Mouse (Mus musculus): ENCODE results near the gene Ccdc167. TPM values are rescaled to one million over a fixed set of nuclear protein-coding genes. Genes with fewer than 3 reads are reported as not detected.

The Ccdc167 gene
- polyA plus RNA-seq, 1 experiment from 2014 or later: 16.4 TPM

DNA sequence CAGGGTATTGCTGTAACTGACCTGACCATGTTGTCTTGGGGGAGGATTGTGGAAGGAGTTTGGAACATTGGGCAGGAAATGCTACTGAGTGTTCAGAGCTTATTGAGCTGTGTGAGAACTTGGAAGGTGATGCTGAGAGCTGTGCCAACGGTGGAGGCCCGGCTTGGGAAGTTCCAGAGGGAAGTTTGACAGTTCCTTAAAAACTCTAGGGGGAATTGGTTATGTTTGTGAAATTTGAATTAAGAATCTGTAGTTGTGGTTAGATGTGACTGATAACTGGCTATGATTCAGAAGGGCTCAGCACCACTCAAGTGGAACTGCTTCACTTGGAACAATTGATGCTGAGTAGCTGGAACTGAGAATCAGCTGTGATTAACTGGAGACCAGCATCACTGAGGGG is 45.8 kb downstream of the Ccdc167 start:
- no peak overlapping the region for H3K27ac ChIP-seq (ENCODE audit: low read depth, low read length)
- H3K9ac ChIP-seq (ENCODE audit: low read length): no peak overlapping the region
- H3K4me2 ChIP-seq (ENCODE audit: low read depth): no peak overlapping the region
- no peak for DNase-seq (ENCODE audit: low spot score)
- no peaks in the 10 kb centered on the region for H3K27me3 ChIP-seq (ENCODE audit: control insufficient read depth, insufficient read depth, low read length)
- WGBS: 95% methylated on average over 2 of the region's 2 CpGs
- H3K4me1 ChIP-seq (ENCODE audit: control insufficient read depth, insufficient read depth, low read length): no peaks in the 10 kb centered on the region
- ATAC-seq (ENCODE audit: insufficient read depth, low FRiP score, low TSS enrichment): no peak
- peaks cover 6% of the 10 kb centered on the region; the same call in 1 of the 2 replicates for H3K36me3 ChIP-seq (ENCODE audit: control insufficient read depth, insufficient read depth, low read length)
- H3K9me3 ChIP-seq (ENCODE audit: control insufficient read depth, low read length): no peaks in the 10 kb centered on the region
- H3K4me3 ChIP-seq (ENCODE audit: low read depth, low read length): no peak overlapping the region

DNA sequence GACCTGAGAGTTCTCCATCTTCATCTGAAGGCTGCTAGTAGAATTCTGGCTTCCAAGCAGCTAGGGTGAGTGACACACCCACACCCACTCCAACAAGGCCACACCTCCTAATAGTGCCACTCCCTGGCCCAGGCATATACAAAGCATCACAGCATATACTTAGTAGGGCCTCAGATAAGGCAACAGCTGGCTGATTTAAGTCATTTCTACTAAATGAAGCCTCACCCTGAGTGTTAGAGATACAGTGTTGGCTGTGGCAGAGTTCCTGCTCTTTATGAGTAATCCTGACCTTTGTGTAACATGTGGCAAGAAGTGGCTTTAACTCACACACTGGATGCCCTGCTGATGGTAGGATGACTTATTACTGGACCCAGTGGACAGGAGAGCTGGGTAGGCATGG is 46.9 kb downstream of the Ccdc167 start:
- no peak for DNase-seq (ENCODE audit: low spot score)
- ATAC-seq (ENCODE audit: insufficient read depth, low FRiP score, low TSS enrichment): no peak
- H3K9ac ChIP-seq (ENCODE audit: low read length): no peak overlapping the region
- no peak overlapping the region for H3K4me2 ChIP-seq (ENCODE audit: low read depth)
- H3K36me3 ChIP-seq (ENCODE audit: control insufficient read depth, insufficient read depth, low read length): peaks cover 4% of the 10 kb centered on the region; the same call in 1 of the 2 replicates
- no peak overlapping the region for H3K4me3 ChIP-seq (ENCODE audit: low read depth, low read length)
- H3K27ac ChIP-seq (ENCODE audit: low read depth, low read length): no peak overlapping the region
- H3K4me1 ChIP-seq (ENCODE audit: control insufficient read depth, insufficient read depth, low read length): no peaks in the 10 kb centered on the region
- no peaks in the 10 kb centered on the region for H3K27me3 ChIP-seq (ENCODE audit: control insufficient read depth, insufficient read depth, low read length)
- no peaks in the 10 kb centered on the region for H3K9me3 ChIP-seq (ENCODE audit: control insufficient read depth, low read length)

DNA sequence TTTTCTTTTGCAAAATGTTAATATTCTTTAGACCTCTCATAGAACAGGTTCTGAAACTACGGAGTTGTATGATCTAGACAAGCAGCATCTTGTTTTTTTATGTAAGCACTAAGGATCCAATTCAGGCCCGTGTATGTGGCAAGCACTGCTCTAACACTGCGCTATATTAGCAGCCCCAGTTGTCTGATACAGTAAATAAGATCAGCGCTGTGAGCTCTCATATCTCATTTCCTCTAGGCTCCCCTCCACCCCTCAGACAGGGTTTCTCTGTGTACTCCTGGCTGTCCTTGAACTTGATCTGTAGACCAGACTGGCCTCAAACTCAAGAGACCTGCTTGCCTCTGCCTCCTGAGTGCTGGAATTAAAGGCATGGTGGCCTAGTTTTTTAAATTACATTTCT is 47.8 kb downstream of the Ccdc167 start:
- Histone ChIP-seq H3K27ac (ENCODE audit: low read depth, low read length) (no peak overlapping the region), H3K4me2 (ENCODE audit: low read depth) (no peak overlapping the region), H3K36me3 (ENCODE audit: control insufficient read depth, insufficient read depth, low read length) (peaks cover 3% of the 10 kb centered on the region; the same call in 1 of the 2 replicates), H3K9ac (ENCODE audit: low read length) (no peak overlapping the region), H3K4me1 (ENCODE audit: control insufficient read depth, insufficient read depth, low read length) (no peaks in the 10 kb centered on the region), H3K4me3 (ENCODE audit: low read depth, low read length) (no peak overlapping the region), H3K27me3 (ENCODE audit: control insufficient read depth, insufficient read depth, low read length) (no peaks in the 10 kb centered on the region), H3K9me3 (ENCODE audit: control insufficient read depth, low read length) (no peaks in the 10 kb centered on the region)
- ATAC-seq (ENCODE audit: insufficient read depth, low FRiP score, low TSS enrichment) (no peak), DNase-seq (ENCODE audit: low spot score) (no peak)
- 95% methylated on average over 4 of the region's 4 CpGs for WGBS

DNA sequence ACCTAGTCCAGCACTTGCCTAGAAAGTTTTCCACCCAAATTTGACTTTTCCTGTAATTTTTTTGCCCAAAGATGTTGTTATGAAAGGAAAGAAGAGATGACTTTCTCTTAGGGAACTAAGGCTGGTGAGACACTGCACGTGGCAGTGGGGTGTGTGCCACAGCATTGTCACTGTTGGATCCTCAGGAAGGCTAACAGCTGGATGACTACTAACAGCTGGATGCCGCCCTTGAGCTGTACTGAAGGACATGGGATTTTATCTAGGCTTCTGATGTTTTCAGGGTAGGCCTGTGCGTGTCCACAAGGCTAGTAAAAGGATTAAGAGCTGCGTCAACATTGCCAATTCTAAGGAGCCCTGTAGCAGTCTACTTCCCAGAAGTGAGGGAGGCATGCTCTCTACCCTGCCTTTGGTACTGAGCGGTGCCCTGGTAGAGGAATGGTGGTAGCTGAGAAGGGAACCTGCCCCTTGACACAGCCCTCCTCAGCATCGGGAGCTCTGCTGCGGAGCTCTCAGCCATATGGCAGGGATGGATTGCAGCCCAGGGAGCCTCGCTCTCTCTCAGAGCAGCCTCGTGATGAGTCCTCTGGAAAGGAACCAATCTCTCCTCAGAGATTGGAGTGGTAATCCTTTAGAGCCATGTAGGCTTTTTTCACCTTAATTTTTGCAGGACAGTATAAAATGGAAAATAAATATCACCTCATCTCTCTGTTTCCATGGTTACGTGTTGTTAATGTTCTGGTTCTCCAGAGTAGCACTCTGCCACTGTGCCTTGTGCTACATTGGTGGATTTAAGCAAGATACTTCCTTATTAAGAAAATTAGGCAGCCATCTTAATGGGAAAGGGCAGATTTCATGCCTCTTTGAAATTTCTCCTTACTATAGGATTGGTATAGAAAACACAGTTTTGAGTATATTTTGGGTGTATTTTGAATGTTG is 48.5 kb downstream of the Ccdc167 start:
- no peak overlapping the region for H3K4me3 ChIP-seq (ENCODE audit: low read depth, low read length)
- H3K4me1 ChIP-seq (ENCODE audit: control insufficient read depth, insufficient read depth, low read length): no peaks in the 10 kb centered on the region
- no peak overlapping the region for H3K27ac ChIP-seq (ENCODE audit: low read depth, low read length)
- DNase-seq (ENCODE audit: low spot score): no peak
- H3K9me3 ChIP-seq (ENCODE audit: control insufficient read depth, low read length): no peaks in the 10 kb centered on the region
- WGBS: 85% methylated on average over 10 of the region's 10 CpGs
- H3K27me3 ChIP-seq (ENCODE audit: control insufficient read depth, insufficient read depth, low read length): no peaks in the 10 kb centered on the region
- no peak overlapping the region for H3K9ac ChIP-seq (ENCODE audit: low read length)
- ATAC-seq (ENCODE audit: insufficient read depth, low FRiP score, low TSS enrichment): no peak
- H3K36me3 ChIP-seq (ENCODE audit: control insufficient read depth, insufficient read depth, low read length): peaks cover 2% of the 10 kb centered on the region; the same call in 1 of the 2 replicates
- H3K4me2 ChIP-seq (ENCODE audit: low read depth): no peak overlapping the region

DNA sequence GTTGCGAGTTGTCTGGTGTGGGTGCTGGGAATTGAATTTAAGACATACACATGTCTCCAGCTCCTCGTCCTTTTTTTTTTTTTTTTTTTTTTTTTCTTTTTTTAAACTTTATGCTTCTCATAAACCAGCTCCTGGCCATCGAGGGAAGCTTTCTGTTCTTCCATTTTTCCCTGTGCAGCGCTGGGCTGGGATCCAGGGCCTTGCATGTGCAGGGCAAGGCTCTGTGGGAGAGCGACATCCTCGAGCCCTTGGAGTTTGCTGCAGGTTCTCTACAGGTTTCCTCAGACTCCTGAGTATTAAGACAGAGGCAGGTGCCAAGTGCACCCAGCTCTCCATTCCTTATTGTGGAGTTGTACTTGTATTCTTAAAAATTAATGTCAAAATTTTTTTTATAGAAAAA is 54.7 kb downstream of the Ccdc167 start:
- ATAC-seq (ENCODE audit: insufficient read depth, low FRiP score, low TSS enrichment) (no peak), DNase-seq (ENCODE audit: low spot score) (no peak)
- H3K9ac ChIP-seq (ENCODE audit: low read length): no peak overlapping the region
- H3K9me3 ChIP-seq (ENCODE audit: control insufficient read depth, low read length): no peaks in the 10 kb centered on the region
- peaks cover 2% of the 10 kb centered on the region; the same call in 1 of the 2 replicates for H3K36me3 ChIP-seq (ENCODE audit: control insufficient read depth, insufficient read depth, low read length)
- WGBS: 91% methylated on average over 6 of the region's 6 CpGs
- no peak overlapping the region for H3K4me3 ChIP-seq (ENCODE audit: low read depth, low read length)
- H3K27ac ChIP-seq (ENCODE audit: low read depth, low read length): no peak overlapping the region
- peaks cover 6% of the 10 kb centered on the region for H3K4me1 ChIP-seq (ENCODE audit: control insufficient read depth, insufficient read depth, low read length)
- no peaks in the 10 kb centered on the region for H3K27me3 ChIP-seq (ENCODE audit: control insufficient read depth, insufficient read depth, low read length)
- no peak overlapping the region for H3K4me2 ChIP-seq (ENCODE audit: low read depth)

DNA sequence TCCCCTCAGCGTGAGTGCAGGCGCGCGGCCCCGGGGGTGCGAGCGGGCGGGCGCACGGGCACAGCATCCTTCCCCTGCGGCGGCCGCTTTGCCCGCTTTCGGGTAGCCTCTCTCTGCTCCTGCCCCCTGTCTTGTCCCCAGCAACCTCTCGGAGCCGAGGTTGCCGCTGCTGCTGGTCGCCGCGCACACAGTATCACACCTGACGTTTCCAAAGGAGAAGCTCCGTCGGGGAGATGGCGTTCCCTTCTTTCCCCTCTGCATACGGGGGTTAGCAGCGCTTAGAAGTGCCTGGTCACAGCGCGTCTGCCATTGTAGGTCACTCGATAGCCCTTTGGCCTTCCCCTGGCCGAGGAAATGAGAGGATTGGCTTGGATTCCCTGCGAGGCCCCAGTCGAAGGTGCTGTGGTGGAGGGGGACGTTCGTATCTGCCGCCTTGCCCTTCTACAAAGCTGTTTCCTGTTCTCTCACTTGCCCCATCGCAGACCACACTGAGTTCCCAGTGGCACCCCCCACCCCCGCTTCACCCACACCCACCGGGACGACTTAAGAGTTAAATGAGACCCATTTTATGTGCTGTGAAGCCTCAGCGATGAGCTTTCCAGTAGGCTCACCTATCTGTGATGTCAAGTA is 56.0 kb downstream of the Ccdc167 start:
- Histone ChIP-seq H3K9ac (ENCODE audit: low read length) (peak overlapping the region; percentile 92), H3K4me3 (ENCODE audit: low read depth, low read length) (peak overlapping the region; percentile 85), H3K4me1 (ENCODE audit: control insufficient read depth, insufficient read depth, low read length) (peaks cover 6% of the 10 kb centered on the region), H3K27ac (ENCODE audit: low read depth, low read length) (peak overlapping the region; percentile 92), H3K4me2 (ENCODE audit: low read depth) (peak overlapping the region; percentile 93), H3K27me3 (ENCODE audit: control insufficient read depth, insufficient read depth, low read length) (no peaks in the 10 kb centered on the region), H3K9me3 (ENCODE audit: control insufficient read depth, low read length) (no peaks in the 10 kb centered on the region), H3K36me3 (ENCODE audit: control insufficient read depth, insufficient read depth, low read length) (peaks cover 2% of the 10 kb centered on the region; the same call in 1 of the 2 replicates)
- WGBS: under 1% methylated on average over 39 of the region's 41 CpGs
- peak; percentile 44 for DNase-seq (ENCODE audit: low spot score)
- ATAC-seq (ENCODE audit: insufficient read depth, low FRiP score, low TSS enrichment): peak; percentile 63

DNA sequence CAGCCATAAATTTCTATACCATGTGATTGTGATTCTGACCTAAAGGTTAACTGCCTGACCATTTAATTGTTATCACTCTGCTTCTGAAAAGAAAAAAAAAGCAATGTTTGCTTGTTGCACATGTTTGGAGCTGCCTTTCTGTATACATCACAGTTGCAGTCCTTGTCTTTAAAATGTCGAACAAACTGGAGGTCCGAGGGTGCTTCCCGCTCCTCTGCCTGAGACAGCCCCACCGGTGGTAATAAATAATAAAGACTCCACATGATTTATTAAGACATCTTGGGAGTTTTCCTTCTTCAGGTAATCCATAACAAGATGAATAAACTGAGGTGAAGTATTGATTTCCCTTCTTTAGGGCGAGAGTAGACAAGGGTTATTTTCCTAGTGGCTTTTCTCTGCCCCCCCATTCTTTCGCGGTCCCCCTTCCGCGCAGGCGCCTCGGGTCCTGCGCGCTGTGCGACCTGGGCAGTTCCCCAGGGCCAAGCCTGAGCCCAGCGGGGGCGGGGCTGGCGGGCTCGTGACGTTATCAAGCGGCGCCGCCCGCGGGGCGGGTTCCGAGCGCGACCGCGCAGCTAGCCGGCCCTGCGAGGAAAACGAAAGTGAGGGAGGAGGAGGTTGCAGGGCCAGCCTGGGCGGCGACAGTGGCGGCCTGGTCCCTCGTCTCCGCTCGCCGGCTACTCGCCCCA is 56.6 kb downstream of the Ccdc167 start, which contains the start of gene Cmtr1:
TSS of gene Cmtr1 (plus strand) at position 520 of the 686 bp plus-strand sequence.
- under 1% methylated on average over 41 of the region's 41 CpGs for WGBS
- peak; percentile 97 for DNase-seq (ENCODE audit: low spot score)
- peak within 1 kb of the TSS; percentile 93 for H3K4me2 ChIP-seq (ENCODE audit: low read depth)
- H3K9ac ChIP-seq (ENCODE audit: low read length): peak within 1 kb of the TSS; percentile 92
- H3K27me3 ChIP-seq (ENCODE audit: control insufficient read depth, insufficient read depth, low read length): no peaks in the 10 kb centered on the region
- peaks cover 6% of the 10 kb centered on the region for H3K4me1 ChIP-seq (ENCODE audit: control insufficient read depth, insufficient read depth, low read length)
- peak; percentile 88 for ATAC-seq (ENCODE audit: insufficient read depth, low FRiP score, low TSS enrichment)
- peaks cover 2% of the 10 kb centered on the region; the same call in 1 of the 2 replicates for H3K36me3 ChIP-seq (ENCODE audit: control insufficient read depth, insufficient read depth, low read length)
- no peaks in the 10 kb centered on the region for H3K9me3 ChIP-seq (ENCODE audit: control insufficient read depth, low read length)
- peak within 1 kb of the TSS; percentile 85 for H3K4me3 ChIP-seq (ENCODE audit: low read depth, low read length)
- H3K27ac ChIP-seq (ENCODE audit: low read depth, low read length): peak within 1 kb of the TSS; percentile 92

DNA sequence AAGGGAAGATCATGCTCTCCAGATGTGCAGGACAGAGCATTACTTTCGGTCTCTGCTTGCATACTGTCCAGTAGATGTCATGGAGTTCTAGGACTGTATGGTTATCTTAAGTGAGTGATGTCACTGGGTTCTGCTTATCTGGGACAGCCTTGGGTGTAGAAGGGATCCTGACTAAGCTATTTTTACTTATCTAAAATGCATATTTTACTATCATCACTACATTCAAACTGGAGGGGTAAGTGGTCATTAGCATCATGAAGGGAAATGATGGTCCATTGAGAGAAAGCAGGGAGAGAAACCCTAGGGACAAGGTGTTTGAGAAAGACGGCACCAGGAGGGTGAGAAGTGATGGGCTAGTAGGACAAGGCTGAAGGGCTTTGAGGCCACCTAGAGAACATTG is 58.6 kb downstream of the Ccdc167 start:
- DNase-seq (ENCODE audit: low spot score): no peak
- no peak for ATAC-seq (ENCODE audit: insufficient read depth, low FRiP score, low TSS enrichment)
- Histone ChIP-seq H3K27me3 (ENCODE audit: control insufficient read depth, insufficient read depth, low read length) (no peaks in the 10 kb centered on the region), H3K4me2 (ENCODE audit: low read depth) (no peak overlapping the region), H3K27ac (ENCODE audit: low read depth, low read length) (no peak overlapping the region), H3K4me3 (ENCODE audit: low read depth, low read length) (no peak overlapping the region), H3K9me3 (ENCODE audit: control insufficient read depth, low read length) (no peaks in the 10 kb centered on the region), H3K4me1 (ENCODE audit: control insufficient read depth, insufficient read depth, low read length) (peaks cover 6% of the 10 kb centered on the region), H3K9ac (ENCODE audit: low read length) (no peak overlapping the region), H3K36me3 (ENCODE audit: control insufficient read depth, insufficient read depth, low read length) (peaks cover 2% of the 10 kb centered on the region; the same call in 1 of the 2 replicates)
- WGBS: 81% methylated on average over 2 of the region's 2 CpGs
